Mouse (Mus musculus) hindbrain, embryonic 16.5 days (tissue): ENCODE data around the gene Nrm. TPM values are rescaled to one million over a fixed set of nuclear protein-coding genes. Genes with fewer than 3 reads are reported as not detected.

Source experiments
- ATAC-seq: fragments of 200-750 bp; cut with Nextera tagmentation; 2 replicates; pipeline ENCODE4 v1.8.0; 2017; ENCODE audit warnings: moderate TSS enrichment, moderate library complexity
- H3K27ac ChIP-seq: fragments of 300-500 bp; sonication (generic); 2 replicates; pipeline ENCODE4 v1.5.1; 2014; ENCODE audit warnings: low read depth, mild to moderate bottlenecking, control low read depth, low read length, moderate library complexity
- H3K27me3 ChIP-seq: fragments of 300-500 bp; sonication (generic); replicated peaks from 2 replicates; pipeline ENCODE4 v1.6.1; 2014; ENCODE audit warnings: low read length; ENCODE audit not compliant: control insufficient read depth, insufficient read depth
- H3K36me3 ChIP-seq: fragments of 300-500 bp; sonication (generic); 2 replicates; pipeline ENCODE4 v1.6.1; 2014; ENCODE audit warnings: mild to moderate bottlenecking, low read length, moderate library complexity, mixed read lengths; ENCODE audit not compliant: control insufficient read depth, insufficient read depth
- H3K4me1 ChIP-seq: fragments of 300-500 bp; sonication (generic); 2 replicates; pipeline ENCODE4 v1.6.1; 2014; ENCODE audit warnings: low read depth, low read length; ENCODE audit not compliant: control insufficient read depth, insufficient read depth
- H3K4me2 ChIP-seq: fragments of 300-500 bp; sonication (generic); 2 replicates; pipeline ENCODE4 v1.6.1; 2014; ENCODE audit warnings: mild to moderate bottlenecking, low read length, control low read depth, moderate library complexity
- H3K4me3 ChIP-seq: fragments of 300-500 bp; sonication (generic); 2 replicates; pipeline ENCODE4 v1.5.1; 2014; ENCODE audit warnings: mild to moderate bottlenecking, low read length, control low read depth, moderate library complexity
- H3K9ac ChIP-seq: fragments of 300-500 bp; sonication (generic); 2 replicates; pipeline ENCODE4 v1.6.1; 2014; ENCODE audit warnings: low read depth, mild to moderate bottlenecking, control low read depth, low read length, moderate library complexity
- H3K9me3 ChIP-seq: fragments of 300-500 bp; sonication (generic); 2 replicates; pipeline ENCODE4 v1.6.1; 2014; ENCODE audit warnings: mild to moderate bottlenecking, low read length, moderate library complexity; ENCODE audit not compliant: control insufficient read depth
- WGBS: fragments of 180-500 bp; shearing (Covaris S2); extraction: QIAGEN DNeasy Blood & Tissue Kit; methylation state at CpG from one replicate; pipeline ENCODE4 v1.1.7; 2014; 5-methylcytosine and 5-hydroxymethylcytosine counted together
- polyA plus RNA-seq: library from polyadenylated mRNA; unstranded; fragments of >200 nt; fragmentation: Nextera tagmentation; extraction: Ambion mirVana; gene quantifications from 2 replicates; pipeline ENCODE4 v1.2.1, GENCODE M21; 2015

The Nrm gene
- polyA plus RNA-seq: 20.8 and 22.3 TPM in 2 replicates

- Histone ChIP-seq H3K4me1 (peaks cover 12% of the 10 kb centered on the region), H3K27ac (peak within 1 kb of the TSS; percentile 98), H3K36me3 (peaks cover 7% of the 10 kb centered on the region), H3K9me3 (no peaks in the 10 kb centered on the region), H3K4me3 (peak within 1 kb of the TSS; percentile 85), H3K4me2 (peak within 1 kb of the TSS; percentile 74), H3K9ac (peak within 1 kb of the TSS; percentile 92), H3K27me3 (no peaks in the 10 kb centered on the region)
- peak; percentile 94 for ATAC-seq
- WGBS: under 1% methylated on average over 47 of the region's 47 CpGs
Observed at GRCm38 (mm10) chr17:35861198-35861857, at the start of gene Nrm. TSS of gene Nrm (plus strand) at chr17:35861318.

GRCm38 (mm10) chr17:35812307-35812706 is 48.8 kb upstream of the Nrm start:
- Histone ChIP-seq H3K4me1 (no peaks in the 10 kb centered on the region), H3K27me3 (no peaks in the 10 kb centered on the region), H3K4me3 (no peak overlapping the region), H3K9ac (no peak overlapping the region), H3K4me2 (no peak overlapping the region), H3K27ac (no peak overlapping the region), H3K9me3 (no peaks in the 10 kb centered on the region), H3K36me3 (no peaks in the 10 kb centered on the region)
- ATAC-seq: no peak
- 73% methylated on average over 5 of the region's 5 CpGs for WGBS

GRCm38 (mm10) chr17:35812736-35813135 is 48.4 kb upstream of the Nrm start:
- WGBS: 75% methylated on average over 6 of the region's 6 CpGs
- Histone ChIP-seq H3K4me3 (no peak overlapping the region), H3K36me3 (no peaks in the 10 kb centered on the region), H3K4me2 (no peak overlapping the region), H3K4me1 (no peaks in the 10 kb centered on the region), H3K9ac (no peak overlapping the region), H3K27me3 (no peaks in the 10 kb centered on the region), H3K27ac (peak overlapping the region; percentile 40), H3K9me3 (no peaks in the 10 kb centered on the region)
- no peak for ATAC-seq

GRCm38 (mm10) chr17:35813245-35813647 is 47.9 kb upstream of the Nrm start:
- H3K27ac ChIP-seq: peak overlapping the region; percentile 40
- 46% methylated on average over 7 of the region's 7 CpGs for WGBS
- H3K27me3 ChIP-seq: no peaks in the 10 kb centered on the region

GRCm38 (mm10) chr17:35813653-35814052 is 47.5 kb upstream of the Nrm start:
- WGBS: 77% methylated on average over 7 of the region's 7 CpGs
- H3K27me3 ChIP-seq: no peaks in the 10 kb centered on the region
- no peaks in the 10 kb centered on the region for H3K4me1 ChIP-seq
- no peak overlapping the region for H3K9ac ChIP-seq
- H3K9me3 ChIP-seq: no peaks in the 10 kb centered on the region
- no peak overlapping the region for H3K4me3 ChIP-seq
- no peak for ATAC-seq
- H3K36me3 ChIP-seq: no peaks in the 10 kb centered on the region
- H3K27ac ChIP-seq: peak overlapping the region; percentile 9; the same call in 1 of the 2 replicates
- H3K4me2 ChIP-seq: no peak overlapping the region

More at GRCm38 (mm10) chr17:35813245-35813647, 47.9 kb upstream of the Nrm start:
- Histone ChIP-seq H3K9me3 (no peaks in the 10 kb centered on the region), H3K4me2 (no peak overlapping the region), H3K4me1 (no peaks in the 10 kb centered on the region), H3K4me3 (no peak overlapping the region), H3K36me3 (no peaks in the 10 kb centered on the region), H3K9ac (no peak overlapping the region)
- ATAC-seq: peak; percentile 75

GRCm38 (mm10) chr17:35814678-35815077 is 46.4 kb upstream of the Nrm start:
- Histone ChIP-seq H3K27me3 (no peaks in the 10 kb centered on the region; the same call in 1 of the 2 replicates), H3K4me3 (no peak overlapping the region), H3K4me1 (no peaks in the 10 kb centered on the region), H3K27ac (no peak overlapping the region), H3K4me2 (no peak overlapping the region), H3K9ac (no peak overlapping the region), H3K36me3 (no peaks in the 10 kb centered on the region), H3K9me3 (no peaks in the 10 kb centered on the region)
- no peak for ATAC-seq
- WGBS: 59% methylated on average over 6 of the region's 6 CpGs

GRCm38 (mm10) chr17:35815836-35816235 is 45.3 kb upstream of the Nrm start:
- Histone ChIP-seq H3K36me3 (no peaks in the 10 kb centered on the region), H3K27me3 (no peaks in the 10 kb centered on the region; the same call in 1 of the 2 replicates), H3K4me2 (no peak overlapping the region), H3K9me3 (no peaks in the 10 kb centered on the region), H3K4me3 (no peak overlapping the region), H3K9ac (no peak overlapping the region), H3K27ac (no peak overlapping the region), H3K4me1 (no peaks in the 10 kb centered on the region)
- ATAC-seq: no peak
- 60% methylated on average over 7 of the region's 7 CpGs for WGBS

GRCm38 (mm10) chr17:35816686-35817085 is 44.4 kb upstream of the Nrm start:
- 50% methylated on average over 11 of the region's 14 CpGs for WGBS
- H3K9me3 ChIP-seq: no peaks in the 10 kb centered on the region
- ATAC-seq: no peak
- peaks cover 7% of the 10 kb centered on the region for H3K4me1 ChIP-seq
- H3K9ac ChIP-seq: no peak overlapping the region
- no peaks in the 10 kb centered on the region for H3K36me3 ChIP-seq
- peaks cover 3% of the 10 kb centered on the region; the same call in 1 of the 2 replicates for H3K27me3 ChIP-seq
- no peak overlapping the region for H3K27ac ChIP-seq
- H3K4me2 ChIP-seq: no peak overlapping the region
- no peak overlapping the region for H3K4me3 ChIP-seq

- no peaks in the 10 kb centered on the region for H3K36me3 ChIP-seq
- H3K27ac ChIP-seq: no peak overlapping the region
- no peak overlapping the region for H3K9ac ChIP-seq
- H3K4me1 ChIP-seq: peaks cover 12% of the 10 kb centered on the region
- H3K4me3 ChIP-seq: no peak overlapping the region
- no peak overlapping the region for H3K4me2 ChIP-seq
- H3K9me3 ChIP-seq: no peaks in the 10 kb centered on the region
- 61% methylated on average over 10 of the region's 10 CpGs for WGBS
- no peak for ATAC-seq
- H3K27me3 ChIP-seq: peaks cover 3% of the 10 kb centered on the region; the same call in 1 of the 2 replicates
Observed at GRCm38 (mm10) chr17:35817226-35817625, 43.9 kb upstream of the Nrm start.
